Mouse (Mus musculus) erythroblast, embryonic 14.5 days (primary cell): ENCODE data around the gene D430042O09Rik.

Experiments
- GATA1 ChIP-seq: IDR thresholded peaks from 2 replicates; pipeline ENCODE4 v1.6.1; 2012; ENCODE audit warnings: low read length, inconsistent platforms, mixed read lengths
- TAL1 ChIP-seq: IDR thresholded peaks from 3 replicates; pipeline ENCODE4 v1.6.1; 2012; ENCODE audit warnings: low read length, inconsistent platforms, mixed read lengths

GRCm38 (mm10) chr7:125764373-125764772 lies 56.7 kb downstream of the D430042O09Rik start:
- TF ChIP-seq TAL1, result no peak
- no peak for TF ChIP-seq GATA1
